Mouse (Mus musculus) G1E (cell line): ENCODE measurements at regions not wholly inside any gene's neighbourhood (a gene's known extent, or its start where the extent isn't known, plus 50 kb on each side); places are given as distances from the start of the nearest gene placed in this dataset.
"Not testable (repeated sequence)": the region's sequence is repeated elsewhere in the genome, so short reads cannot be mapped to it uniquely, and the experiment has no call there.

ENCODE experiments used
- ATAC-seq: 2 replicates; pipeline ENCODE4 v1.8.0; 2016; ENCODE audit warnings: mild to moderate bottlenecking; ENCODE audit not compliant: insufficient number of reproducible peaks, poor library complexity, low FRiP score, severe bottlenecking; ENCODE audit errors: extremely low read depth
- DNase-seq: peaks from one replicate; pipeline ENCODE4 v3.0.0; 2012; ENCODE audit warnings: low spot score
- H3K27me3 ChIP-seq: 2 replicates; pipeline ENCODE4 v1.6.1; 2012; ENCODE audit warnings: mild to moderate bottlenecking, low read length, inconsistent platforms; ENCODE audit not compliant: insufficient read depth
- H3K36me3 ChIP-seq: replicated peaks from 2 replicates; pipeline ENCODE3; 2012; ENCODE audit warnings: mild to moderate bottlenecking, inconsistent platforms
- H3K4me1 ChIP-seq: 2 replicates; pipeline ENCODE4 v1.6.1; 2012; ENCODE audit warnings: low read depth, low read length, inconsistent platforms, mixed read lengths; ENCODE audit not compliant: insufficient read depth
- H3K4me3 ChIP-seq: 2 replicates; pipeline ENCODE4 v1.5.1; 2012; ENCODE audit warnings: low read depth, mild to moderate bottlenecking, inconsistent platforms, low read length, moderate library complexity, mixed read lengths
- H3K9me3 ChIP-seq: replicated peaks from 2 replicates; pipeline ENCODE4 v1.6.1; 2012; ENCODE audit warnings: inconsistent platforms
- CTCF ChIP-seq: IDR thresholded peaks from 2 replicates; pipeline ENCODE4 v1.5.1; 2012; ENCODE audit warnings: low read depth, low read length, inconsistent platforms, mixed read lengths
- GATA1 ChIP-seq: IDR thresholded peaks from 2 replicates; pipeline ENCODE4 v1.6.1; 2012; ENCODE audit warnings: borderline replicate concordance, low read length, inconsistent platforms, mixed read lengths
- GATA2 ChIP-seq: IDR thresholded peaks from 2 replicates; pipeline ENCODE4 v1.6.1; 2012; ENCODE audit warnings: low read depth, low read length, inconsistent platforms, borderline replicate concordance
- POLR2AphosphoS5 ChIP-seq: IDR thresholded peaks from 2 replicates; pipeline ENCODE4 v1.6.1; 2012; ENCODE audit warnings: low read depth, low read length, inconsistent platforms; ENCODE audit not compliant: insufficient replicate concordance
- TAL1 ChIP-seq: conservative IDR thresholded peaks from 2 replicates; pipeline ENCODE4 v1.6.1; 2012; ENCODE audit warnings: low read depth, low read length, inconsistent platforms, mixed read lengths

DNA sequence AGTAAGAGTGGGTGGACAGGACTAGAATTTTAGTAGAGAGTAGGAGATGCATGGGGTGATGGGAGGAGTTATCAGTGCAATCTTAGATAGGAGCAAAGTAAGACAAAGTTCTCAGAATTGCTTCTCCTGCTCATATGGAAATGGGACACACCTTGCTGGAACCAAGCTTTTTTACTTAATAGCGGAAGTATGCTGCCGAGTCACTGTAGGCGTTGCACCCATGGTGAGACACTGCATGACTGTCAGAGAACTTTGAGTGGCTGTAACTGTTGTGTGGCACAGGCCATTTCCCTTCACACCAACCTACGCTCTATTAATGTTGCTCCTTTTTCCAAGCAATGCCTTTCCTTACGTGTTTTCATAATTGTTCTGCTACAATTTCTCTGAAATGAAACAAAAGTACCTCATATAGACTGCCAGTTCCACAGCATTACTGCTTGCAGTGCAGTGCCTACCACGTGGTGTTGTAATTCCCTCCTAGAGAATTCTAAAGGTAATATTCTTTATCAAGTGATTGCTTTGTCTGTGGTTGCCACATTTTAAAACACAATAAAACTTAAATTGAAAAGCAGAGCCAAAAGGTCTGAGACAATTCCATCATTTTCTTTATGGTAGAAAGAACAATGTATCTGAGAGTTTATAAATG is 117.3 kb upstream of the Gnai1 start:
- DNase-seq (no peak), ATAC-seq (no peak)
- TF ChIP-seq POLR2AphosphoS5 (no peak), GATA2 (no peak)
- Histone ChIP-seq H3K9me3 (no peaks in the 10 kb centered on the region), H3K4me3 (no peak overlapping the region), H3K4me1 (no peaks in the 10 kb centered on the region; the same call in 1 of the 2 replicates), H3K27me3 (no peaks in the 10 kb centered on the region), H3K36me3 (no peaks in the 10 kb centered on the region)

- Histone ChIP-seq H3K27me3 (no peaks in the 10 kb centered on the region), H3K4me1 (no peaks in the 10 kb centered on the region), H3K36me3 (no peaks in the 10 kb centered on the region), H3K4me3 (no peak overlapping the region), H3K9me3 (no peaks in the 10 kb centered on the region)
- TF ChIP-seq TAL1 (no peak), GATA1 (no peak), CTCF (no peak), GATA2 (no peak), POLR2AphosphoS5 (no peak)
- ATAC-seq (no peak), DNase-seq (no peak)
Measured at GRCm38 (mm10) chr5:18472114-18472513, 112.0 kb upstream of the Gnai1 start.

GRCm38 (mm10) chr5:18457771-18458170 is 97.6 kb upstream of the Gnai1 start:
- H3K4me3 ChIP-seq, result no peak overlapping the region
- no peaks in the 10 kb centered on the region for H3K4me1 ChIP-seq
- no peak for ATAC-seq
- no peaks in the 10 kb centered on the region for H3K36me3 ChIP-seq
- no peak for DNase-seq
- H3K27me3 ChIP-seq, result no peaks in the 10 kb centered on the region
- TF ChIP-seq GATA2, result no peak
- H3K9me3 ChIP-seq, result no peaks in the 10 kb centered on the region

DNA sequence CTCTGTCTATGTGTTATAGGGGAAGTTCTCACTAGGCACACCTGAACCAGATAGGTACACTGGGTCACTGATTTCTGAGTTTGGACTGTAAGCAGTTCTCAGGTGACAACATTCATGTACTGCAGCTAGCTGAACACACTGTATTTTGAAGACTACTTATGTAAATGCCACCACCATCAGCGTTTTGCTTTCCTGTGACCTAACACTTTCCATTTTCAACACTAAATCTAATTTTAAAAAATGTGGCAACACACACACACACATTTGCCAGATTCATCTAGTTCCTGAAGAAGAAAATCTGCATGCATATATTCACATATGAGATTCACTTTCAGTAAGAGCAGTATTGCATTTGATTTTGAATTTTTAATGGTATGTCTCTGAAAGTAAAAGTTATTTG is 96.0 kb upstream of the Gnai1 start:
- no peak overlapping the region for H3K4me3 ChIP-seq
- no peaks in the 10 kb centered on the region for H3K36me3 ChIP-seq
- DNase-seq (no peak), ATAC-seq (no peak)
- no peaks in the 10 kb centered on the region for H3K27me3 ChIP-seq
- no peaks in the 10 kb centered on the region for H3K9me3 ChIP-seq
- H3K4me1 ChIP-seq, result no peaks in the 10 kb centered on the region
- no peak for TF ChIP-seq CTCF
- TF ChIP-seq GATA1, result no peak
- TF ChIP-seq GATA2, result no peak
- no peak for TF ChIP-seq TAL1
- TF ChIP-seq POLR2AphosphoS5, result no peak

- not testable (repeated sequence) for DNase-seq, H3K4me3 ChIP-seq, H3K9me3 ChIP-seq, H3K27me3 ChIP-seq, H3K36me3 ChIP-seq, ATAC-seq, H3K4me1 ChIP-seq
Measured at GRCm38 (mm10) chr5:18452871-18453757, 93.0 kb upstream of the Gnai1 start.

GRCm38 (mm10) chr5:18449261-18449660 is 89.1 kb upstream of the Gnai1 start:
- DNase-seq (no peak), ATAC-seq (no peak)
- Histone ChIP-seq H3K36me3 (no peaks in the 10 kb centered on the region), H3K4me3 (no peak overlapping the region), H3K9me3 (no peaks in the 10 kb centered on the region), H3K27me3 (no peaks in the 10 kb centered on the region), H3K4me1 (no peaks in the 10 kb centered on the region)
- TF ChIP-seq GATA2 (no peak), GATA1 (no peak), CTCF (no peak), POLR2AphosphoS5 (no peak), TAL1 (no peak)

DNA sequence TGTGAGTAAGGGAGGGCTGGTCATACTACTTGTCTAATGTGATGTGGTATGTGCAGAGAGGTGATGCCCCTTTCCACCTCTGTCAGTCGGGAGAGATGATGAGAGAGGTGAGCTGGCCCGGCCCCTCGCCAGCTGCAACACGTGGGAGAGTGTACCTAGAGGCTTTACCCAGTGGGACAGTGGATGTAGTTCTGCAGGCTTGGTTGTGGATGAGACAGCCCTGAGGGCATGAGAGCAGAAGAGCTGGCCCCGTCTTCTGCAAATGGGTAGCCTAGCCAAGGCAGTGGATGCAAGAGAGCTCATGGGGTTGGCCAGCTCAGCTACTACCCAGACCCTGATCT is 88.1 kb upstream of the Gnai1 start:
- Histone ChIP-seq H3K27me3 (no peaks in the 10 kb centered on the region), H3K4me3 (no peak overlapping the region), H3K9me3 (no peaks in the 10 kb centered on the region), H3K36me3 (no peaks in the 10 kb centered on the region), H3K4me1 (no peaks in the 10 kb centered on the region)
- TF ChIP-seq GATA2 (no peak), GATA1 (no peak)
- no peak for ATAC-seq
- no peak for DNase-seq
